Mouse (Mus musculus) heart, postnatal 25 days (tissue): ENCODE results near the gene Paqr4. TPM values are rescaled to one million over a fixed set of nuclear protein-coding genes. Genes with fewer than 3 reads are reported as not detected.

Experiments used
- DNase-seq: peaks from one replicate; pipeline ENCODE4 v3.0.0; 2022; ENCODE audit warnings: low spot score
- intact Hi-C: fragments of 180-260 bp; cut with DNase I; formaldehyde crosslinking; loops from one replicate; pipeline ENCODE4 v1.15.1; 2025
- total RNA-seq, 2 experiments: library from RNA; stranded (reverse); gene quantifications; 2 replicates each; pipeline ENCODE4 v1.2.3; 2021

The Paqr4 gene
- total RNA-seq, 2 experiments from 2014 or later = 26.1 to 29.5 TPM

DNA sequence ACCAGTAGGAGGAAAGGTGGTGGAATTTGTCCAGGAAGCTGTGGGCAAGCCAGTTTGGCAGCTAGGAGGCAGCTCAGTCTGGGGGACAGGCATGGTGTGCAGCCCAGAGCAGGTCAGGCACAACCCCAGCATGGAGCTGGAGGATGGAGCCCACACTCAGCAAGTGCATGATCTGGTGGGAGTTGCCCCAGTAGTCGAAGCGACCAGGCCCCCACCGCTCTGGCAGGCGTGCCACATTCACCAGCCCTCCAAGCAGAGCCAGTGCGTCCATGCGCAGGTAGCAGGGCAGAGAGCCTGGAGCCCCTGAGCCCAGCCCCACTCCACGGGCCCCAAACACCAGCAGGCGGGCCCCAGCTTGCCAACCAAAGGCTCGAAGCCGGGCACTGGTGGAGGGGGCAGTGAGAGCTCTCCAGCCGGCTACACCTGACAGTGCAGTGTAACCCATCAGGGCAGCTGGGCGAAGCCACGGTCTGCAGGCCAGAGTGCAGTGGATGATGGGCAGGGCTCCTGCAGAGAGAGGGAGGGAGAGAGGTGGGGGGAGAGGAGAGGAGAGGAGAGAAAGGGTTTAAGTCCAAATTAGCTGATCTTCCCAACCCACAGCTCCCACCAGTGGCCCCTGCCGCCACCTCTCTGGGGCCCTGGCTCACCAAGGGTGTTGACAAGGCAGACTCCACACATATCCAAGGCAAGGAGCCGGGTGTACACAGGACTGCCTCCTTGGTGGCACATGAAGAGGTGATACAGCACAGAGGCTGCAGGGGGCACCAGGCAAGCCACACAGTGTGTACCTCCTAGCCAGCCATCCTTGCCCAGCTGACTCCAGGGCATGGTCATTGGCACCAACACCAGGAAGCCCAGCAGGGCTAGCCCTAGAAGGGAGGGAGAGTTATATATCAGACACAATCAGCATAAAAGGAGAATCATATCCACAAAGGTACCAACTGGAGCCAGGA lies 2.9 kb downstream of the Paqr4 start:
- intact Hi-C loops = no loop called here
- DNase-seq = no peak

- intact Hi-C loops = no loop called here
- DNase-seq = no peak
Observed at GRCm38 (mm10) chr17:23734341-23734740, 6.3 kb downstream of the Paqr4 start.

DNA sequence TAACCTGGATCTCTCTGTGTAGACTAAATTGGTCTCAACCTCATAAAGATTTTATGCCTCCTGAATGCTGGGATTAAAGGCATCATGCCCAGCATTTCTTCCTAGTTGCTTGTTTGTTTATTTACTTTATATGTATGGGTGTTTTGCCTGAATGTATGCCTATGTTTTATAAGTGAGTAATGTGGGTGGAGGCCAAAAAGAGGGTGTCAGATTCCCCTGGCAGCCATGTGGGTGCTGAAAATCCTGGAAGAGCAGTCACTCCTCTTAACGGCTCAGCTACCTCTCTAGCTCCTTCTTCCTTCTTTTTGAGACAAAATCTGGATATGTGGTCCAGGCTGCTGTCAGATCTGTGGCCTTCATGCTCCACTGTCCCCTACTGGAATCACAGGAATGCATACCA lies 10.2 kb downstream of the Paqr4 start:
- DNase-seq = no peak
- intact Hi-C loops = no loop called here

DNA sequence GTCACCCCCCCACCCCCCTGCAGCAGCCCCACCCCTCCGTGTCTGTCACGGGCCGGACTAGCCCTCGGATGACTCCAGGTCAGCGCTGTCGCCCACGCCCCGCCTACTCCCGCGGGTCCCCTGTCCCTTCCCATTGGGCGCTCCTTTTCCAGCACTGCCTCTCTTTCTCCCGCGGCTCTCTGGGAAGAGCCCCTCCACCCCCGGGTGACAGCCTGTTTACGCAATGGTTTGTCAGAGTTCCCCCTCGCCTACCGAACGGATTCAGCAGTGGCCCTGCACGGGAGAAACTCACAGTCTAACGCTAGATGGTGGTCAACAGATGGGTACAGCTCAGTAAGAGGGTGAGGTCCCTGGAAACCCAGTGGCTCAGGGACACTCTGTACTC lies 13.9 kb downstream of the Paqr4 start:
- intact Hi-C loops = no loop called here
- peak; percentile 83 for DNase-seq

DNA sequence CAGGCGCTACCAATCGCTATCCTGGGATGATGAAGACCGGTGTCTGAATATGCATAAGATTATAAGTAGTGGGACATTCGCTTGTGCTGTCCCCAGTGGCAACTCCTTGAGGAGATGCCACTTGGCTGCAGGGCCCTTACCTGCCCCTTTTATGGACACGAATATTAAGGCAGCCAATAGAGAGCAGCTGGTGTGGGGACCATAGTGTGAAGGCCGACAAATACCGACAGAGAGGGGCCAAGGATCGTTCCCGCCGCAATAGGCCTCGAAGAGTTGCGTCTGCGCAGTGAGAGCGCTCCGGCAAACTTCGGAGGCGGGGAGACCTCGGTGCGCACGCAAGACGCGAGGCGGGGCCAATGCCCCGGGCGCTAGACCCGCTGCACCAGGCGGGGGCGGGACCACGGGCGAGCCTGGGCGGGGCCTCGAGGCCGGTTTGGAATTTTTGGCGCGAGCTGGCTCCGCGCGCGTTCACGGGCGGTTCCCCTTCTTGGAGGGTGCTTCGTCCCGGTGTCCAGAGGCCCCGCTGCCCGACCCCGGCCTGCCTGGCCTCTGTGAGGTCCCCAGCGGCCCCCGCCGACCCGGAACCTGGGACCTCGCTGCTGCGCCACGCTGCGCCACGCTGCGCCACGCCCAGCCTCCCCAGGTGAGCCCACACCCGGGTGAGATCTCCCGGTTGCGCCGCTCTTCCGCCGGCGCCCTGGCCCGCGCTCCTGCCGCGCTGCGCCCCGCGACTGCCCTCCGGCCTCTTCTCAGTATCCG lies 14.5 kb downstream of the Paqr4 start, which contains the start of gene Pkmyt1:
Gene Pkmyt1 (plus strand): TSS at position 338 of the 759 bp plus-strand sequence.
- DNase-seq = peak; percentile 90
- intact Hi-C loops = loop anchor here (1.0 kb wide), 1 partner anchor 47 kb away; the partner anchor contains the start of gene Cldn6

GRCm38 (mm10) chr17:23725477-23725876 lies 15.2 kb downstream of the Paqr4 start:
- intact Hi-C loops = loop anchor here (1.0 kb wide), 1 partner anchor 46 kb away; the partner anchor contains the start of gene Cldn6
- DNase-seq = no peak

- DNase-seq = no peak
Observed at GRCm38 (mm10) chr17:23722376-23723125, 18.1 kb downstream of the Paqr4 start, which contains the start of gene 1520401A03Rik. TSS of gene 1520401A03Rik (minus strand) at chr17:23722783.

DNA sequence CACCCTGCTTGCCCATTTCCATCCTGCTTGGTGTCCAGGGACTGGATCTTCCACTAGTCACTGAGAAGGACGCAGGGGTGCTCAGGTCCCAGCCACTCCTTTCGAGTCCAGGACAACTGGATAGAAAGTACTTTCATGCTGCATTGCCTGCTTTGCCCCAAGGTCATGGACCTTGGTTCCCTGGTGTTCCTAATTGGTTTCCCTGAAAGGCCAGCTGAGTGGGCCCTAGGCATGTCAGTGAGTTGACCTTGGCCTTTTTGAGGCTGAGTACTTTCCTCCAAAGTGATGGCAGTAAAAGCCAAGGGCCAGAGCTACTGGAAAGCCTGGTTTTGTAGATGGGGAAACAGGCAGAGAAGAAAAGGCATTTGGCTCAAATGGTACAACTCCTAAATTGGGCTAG lies 18.8 kb downstream of the Paqr4 start:
- intact Hi-C loops = no loop called here
- DNase-seq = no peak

More at GRCm38 (mm10) chr17:23722376-23723125, 18.1 kb downstream of the Paqr4 start, which contains the start of gene 1520401A03Rik:
- intact Hi-C loops = no loop called here

GRCm38 (mm10) chr17:23719455-23719854 lies 21.2 kb downstream of the Paqr4 start:
- intact Hi-C loops = no loop called here
- no peak for DNase-seq

DNA sequence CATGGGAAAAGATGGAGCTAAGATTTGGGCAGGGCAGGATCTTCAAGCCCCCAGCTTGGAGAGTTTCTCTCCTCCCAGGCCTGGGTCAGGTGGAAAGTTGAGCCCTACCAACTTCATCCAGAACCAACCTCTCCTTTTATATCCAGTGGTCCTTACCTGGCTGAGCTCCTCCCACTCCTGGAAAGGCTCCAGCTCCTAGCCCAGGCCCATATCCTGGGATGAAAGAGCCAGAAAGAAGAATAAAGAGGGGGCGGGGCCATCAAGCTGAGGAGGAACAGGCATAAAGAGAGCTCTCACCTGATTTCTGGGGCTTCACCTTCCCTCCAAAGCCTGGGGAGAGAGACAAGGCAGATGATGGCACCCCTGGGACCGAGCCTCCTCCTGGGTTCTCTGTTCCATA lies 23.7 kb downstream of the Paqr4 start:
- intact Hi-C loops = no loop called here
- no peak for DNase-seq

GRCm38 (mm10) chr17:23706212-23706611 lies 34.5 kb downstream of the Paqr4 start:
- intact Hi-C loops = loop anchor here (5.0 kb wide), 1 partner anchor 139 kb away; no protein-coding TSS in a partner anchor
- no peak for DNase-seq

DNA sequence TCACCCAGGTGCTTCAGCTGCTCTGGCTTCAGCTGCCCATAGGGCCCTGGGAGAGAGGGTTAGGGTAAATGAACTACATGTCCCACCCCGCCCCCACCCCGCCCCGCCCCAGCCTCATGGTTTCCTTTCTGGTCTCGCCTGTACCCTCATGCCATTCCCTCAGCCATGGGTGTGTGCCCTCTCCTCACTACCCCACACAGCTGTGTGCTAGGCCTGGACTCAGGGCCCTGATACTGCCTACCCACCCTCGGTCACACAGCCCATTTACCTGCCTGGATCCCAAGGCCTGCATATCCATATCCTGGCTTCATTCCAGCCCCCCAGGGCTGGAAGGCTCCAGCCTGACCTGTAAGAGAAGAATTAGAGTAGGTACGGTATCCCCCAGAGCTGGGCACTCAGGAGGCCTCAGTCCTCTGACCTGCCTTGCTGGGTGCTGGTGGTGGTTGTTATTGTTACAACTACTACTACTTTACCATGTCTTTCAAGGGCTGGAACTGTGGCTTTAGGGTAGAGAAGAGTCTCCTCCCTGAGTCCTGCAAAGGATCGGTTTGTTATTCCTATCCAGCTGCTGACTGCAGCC lies 35.1 kb downstream of the Paqr4 start:
- no peak for DNase-seq
- intact Hi-C loops = loop anchor here (1.0 to 5.0 kb wide), 2 partner anchors 44 to 138 kb away; no protein-coding TSS in a partner anchor

DNA sequence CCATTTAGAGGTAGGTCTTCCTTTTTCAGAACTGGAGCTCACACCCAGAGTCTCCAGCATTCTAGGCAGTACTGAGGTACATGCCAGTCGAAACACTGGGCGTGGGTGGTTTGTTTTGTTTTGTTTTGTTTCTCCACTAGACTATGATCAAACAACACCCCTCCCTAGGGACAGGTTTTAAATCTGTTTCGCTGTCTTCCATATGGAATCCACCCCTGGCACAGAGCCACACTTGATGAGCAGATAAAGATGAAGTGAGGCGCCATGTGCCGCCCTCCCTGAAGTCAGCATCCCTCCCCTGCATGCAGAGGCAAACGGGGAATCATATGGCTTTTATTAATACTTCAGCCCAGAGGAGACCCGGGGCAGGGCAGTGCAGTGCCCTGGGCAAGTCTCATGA lies 35.9 kb downstream of the Paqr4 start:
- no peak for DNase-seq
- intact Hi-C loops = loop anchor here (1.0 to 5.0 kb wide), 2 partner anchors 43 to 137 kb away; no protein-coding TSS in a partner anchor

DNA sequence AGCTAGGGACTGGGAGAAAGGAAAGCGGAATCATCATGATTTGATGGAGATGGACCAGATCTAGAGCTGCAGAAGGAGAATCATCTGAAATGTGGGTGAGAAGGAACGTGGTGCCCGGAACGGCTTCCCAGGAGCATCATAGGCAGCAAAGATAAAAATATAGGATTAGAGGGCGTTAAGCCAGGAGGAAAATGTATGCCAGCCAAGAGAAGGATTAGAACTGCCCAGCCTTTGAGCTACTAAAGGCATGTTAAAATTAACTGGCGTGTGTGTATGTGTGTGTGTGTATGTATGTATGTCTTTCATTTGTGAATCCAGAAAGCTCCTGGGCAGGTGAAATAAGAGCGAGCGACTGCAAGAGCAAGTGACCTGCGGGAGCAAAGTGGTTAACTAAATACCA lies 37.4 kb downstream of the Paqr4 start:
- no peak for DNase-seq
- intact Hi-C loops = no loop called here

DNA sequence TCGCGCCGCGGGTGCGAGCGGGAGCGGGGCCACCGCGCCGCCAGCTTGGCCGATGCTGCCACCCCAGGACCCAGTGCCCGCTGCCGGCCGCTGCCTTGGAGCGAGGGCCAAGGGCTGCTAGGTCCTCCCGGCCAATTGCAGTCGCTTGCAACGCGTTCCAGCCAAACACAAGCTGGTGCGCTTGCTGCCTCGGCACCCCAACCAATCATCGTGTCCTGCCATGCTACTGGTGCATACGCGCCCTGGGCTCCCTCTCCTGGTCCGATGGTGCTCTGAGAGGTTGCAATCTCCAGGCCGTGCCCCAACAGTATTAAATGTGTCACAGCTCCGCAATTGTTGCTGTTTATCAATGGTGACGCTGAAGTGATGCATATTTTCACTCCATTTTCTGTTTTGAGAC lies 40.6 kb downstream of the Paqr4 start:
- intact Hi-C loops = no loop called here
- DNase-seq = peak; percentile 81

DNA sequence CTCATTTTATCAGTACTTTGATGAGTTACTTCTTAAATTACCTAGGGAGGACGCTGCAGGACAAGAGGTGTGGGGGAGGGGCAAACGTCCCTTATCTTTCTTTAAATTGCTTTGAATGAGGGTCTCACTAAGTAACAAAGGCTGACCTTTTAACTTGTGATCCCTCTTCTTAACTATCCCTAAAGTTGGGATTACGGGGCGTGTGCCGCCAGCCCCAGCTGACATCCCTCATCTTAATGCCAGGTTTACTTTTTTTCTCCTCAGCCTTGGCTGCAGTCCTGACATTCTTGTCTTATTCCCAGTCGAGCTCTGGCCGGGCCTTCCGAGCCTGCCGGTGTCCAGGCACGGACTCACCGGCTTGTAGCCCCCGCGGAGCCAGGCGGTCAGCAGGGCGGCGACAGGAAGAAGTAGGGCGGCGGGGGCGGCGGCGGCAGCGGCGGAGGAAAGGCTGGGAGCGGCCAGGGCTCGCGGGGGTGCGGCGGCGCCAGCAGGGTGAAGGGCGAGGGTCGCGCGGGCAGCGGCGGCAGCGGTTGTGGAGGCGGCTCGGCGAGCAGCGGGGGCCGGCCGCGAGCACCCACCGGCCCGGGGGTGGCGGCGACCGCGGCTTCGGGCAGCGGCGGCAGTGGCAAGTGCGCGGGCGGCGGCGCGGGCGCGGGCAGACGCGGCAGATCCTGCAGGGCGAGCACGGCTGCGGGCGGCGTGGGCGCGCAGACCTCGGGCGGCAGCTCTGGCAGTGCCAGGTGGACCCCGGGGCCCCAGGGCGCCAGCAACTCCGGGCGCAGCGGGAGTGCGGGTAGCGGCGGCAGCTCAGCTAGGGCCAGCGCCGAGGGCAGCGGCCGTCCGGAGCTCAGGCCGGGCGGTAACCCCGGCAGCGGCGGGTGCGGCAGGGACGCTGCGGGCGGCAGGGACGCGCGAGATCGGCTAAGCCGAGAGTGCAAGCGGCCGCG lies 41.3 kb downstream of the Paqr4 start:
- DNase-seq = peak; percentile 23
- intact Hi-C loops = loop anchor here (1.0 kb wide), 1 partner anchor 22 kb away; the partner anchor contains the start of gene Tnfrsf12a

DNA sequence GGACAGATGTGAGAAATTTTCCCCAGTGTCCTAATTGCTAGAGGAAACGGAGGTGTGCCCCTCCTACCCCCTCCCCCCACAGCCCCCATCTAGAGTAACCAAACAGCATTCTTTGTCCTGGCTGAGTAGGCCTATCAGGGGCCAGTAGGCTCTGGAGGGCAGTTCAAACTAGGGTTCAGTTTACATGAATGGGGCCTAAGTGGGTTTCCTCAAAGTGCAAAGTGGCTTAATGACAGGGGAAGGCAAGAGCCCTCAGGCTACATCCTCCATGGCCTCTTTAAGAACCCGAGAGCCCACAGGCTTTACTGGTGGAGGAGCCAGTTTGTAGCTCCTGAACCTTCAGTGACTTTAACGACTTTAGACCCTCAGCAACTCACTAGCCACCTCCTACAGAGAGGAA lies 44.9 kb downstream of the Paqr4 start:
- no peak for DNase-seq
- intact Hi-C loops = no loop called here

DNA sequence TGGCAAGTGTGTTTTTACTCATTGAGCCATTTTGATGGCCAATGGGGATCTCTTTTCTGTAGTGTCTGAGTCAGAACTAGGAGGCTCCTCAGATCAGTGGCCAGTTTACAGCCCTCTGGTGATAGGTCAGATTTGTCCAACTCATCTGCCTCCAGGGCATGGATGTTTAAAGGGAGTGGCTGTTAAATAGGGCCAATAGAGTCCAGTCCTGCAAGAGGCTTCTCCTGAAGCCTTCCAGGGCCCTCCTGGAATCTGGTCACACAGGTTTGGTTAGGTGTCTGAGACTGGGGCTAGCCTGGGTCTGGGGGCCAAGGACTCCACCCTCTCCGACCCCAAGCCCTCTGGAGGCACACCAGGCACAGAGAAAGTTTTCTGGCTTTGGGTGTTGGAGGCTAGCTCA lies 46.2 kb downstream of the Paqr4 start:
- intact Hi-C loops = no loop called here
- no peak for DNase-seq
